Mouse (Mus musculus): Measurements from ENCODE around the gene Urb2. TPM values are rescaled to one million over a fixed set of nuclear protein-coding genes. Genes with fewer than 3 reads are reported as not detected.

The Urb2 gene
- total RNA-seq, 2 experiments from 2014 or later = 11.2 to 12.3 TPM

GRCm38 (mm10) chr8:124089016-124089415, 67.7 kb downstream of the Urb2 start:
- H3K4me3 ChIP-seq = no peak overlapping the region
- no peak for DNase-seq (ENCODE audit: low spot score in 2 of 2)
- H3K27ac ChIP-seq = no peak overlapping the region
- no peak for TF ChIP-seq CTCF (conservative IDR thresholded peaks at IDR 0.05)

- no peak for DNase-seq (ENCODE audit: low spot score in 2 of 2)
- no peak for TF ChIP-seq CTCF (conservative IDR thresholded peaks at IDR 0.05)
- H3K27ac ChIP-seq = no peak overlapping the region
- no peak overlapping the region for H3K4me3 ChIP-seq
Observed at GRCm38 (mm10) chr8:124090473-124090872, 69.2 kb downstream of the Urb2 start.

Small RNA genes lying within 50 kb of the gene (microRNA-seq; reads per million reads assigned to microRNA genes)
- gene Mir1967 = 0 reads per million in 2 experiments

Other genes starting within 250 kb of the Urb2 start
- 10 to 100 TPM; 41.8 to 48.0 TPM for gene Rab4a, start 215.5 kb upstream of the Urb2 start, total RNA-seq (2021)
- 10 to 100 TPM; 62.3 to 62.7 TPM for gene Ccsap, start 161.3 kb upstream of the Urb2 start, total RNA-seq (2021)
- 1 to 10 TPM; 6.0 to 6.5 TPM for gene Acta1, start 126.8 kb upstream of the Urb2 start, total RNA-seq (2021)
- gene Nup133, start 72.2 kb upstream of the Urb2 start, total RNA-seq (2021) = 10 to 100 TPM; 21.0 to 25.7 TPM
- 10 to 100 TPM; 16.9 to 17.9 TPM for gene Abcb10, start 38.4 kb upstream of the Urb2 start, total RNA-seq (2021)
- 10 to 100 TPM; 21.1 to 21.9 TPM for gene Taf5l, start 111 bp upstream of the Urb2 start, total RNA-seq (2021)
- 10 to 100 TPM; 34.5 to 44.5 TPM for gene Galnt2, start 209.9 kb downstream of the Urb2 start, total RNA-seq (2021)